Mouse (Mus musculus): Measurements from ENCODE around the gene Pcp4.
A peak's percentile ranks its signal among the peaks of the same experiment; 100 is the strongest.

- TF ChIP-seq CTCF (IDR thresholded peaks at IDR 0.05; ENCODE audit: borderline replicate concordance, insufficient read depth, low read depth, low read length): peak; percentile 98
- TF ChIP-seq POLR2A (IDR thresholded peaks at IDR 0.05; ENCODE audit: borderline replicate concordance, insufficient read depth, low read length): no peak
Observed at GRCm38 (mm10) chr16:96467445-96467844, at the start of gene Pcp4.

Data from cerebellum, adult 2 months (tissue).